Mouse (Mus musculus): Measurements from ENCODE around the gene Fam227b. TPM values are rescaled to one million over a fixed set of nuclear protein-coding genes. Genes with fewer than 3 reads are reported as not detected.

The Fam227b gene
- not detected in 2 replicates for polyA plus RNA-seq (2015; fragmentation: Nextera tagmentation; extraction: Ambion mirVana)

DNA sequence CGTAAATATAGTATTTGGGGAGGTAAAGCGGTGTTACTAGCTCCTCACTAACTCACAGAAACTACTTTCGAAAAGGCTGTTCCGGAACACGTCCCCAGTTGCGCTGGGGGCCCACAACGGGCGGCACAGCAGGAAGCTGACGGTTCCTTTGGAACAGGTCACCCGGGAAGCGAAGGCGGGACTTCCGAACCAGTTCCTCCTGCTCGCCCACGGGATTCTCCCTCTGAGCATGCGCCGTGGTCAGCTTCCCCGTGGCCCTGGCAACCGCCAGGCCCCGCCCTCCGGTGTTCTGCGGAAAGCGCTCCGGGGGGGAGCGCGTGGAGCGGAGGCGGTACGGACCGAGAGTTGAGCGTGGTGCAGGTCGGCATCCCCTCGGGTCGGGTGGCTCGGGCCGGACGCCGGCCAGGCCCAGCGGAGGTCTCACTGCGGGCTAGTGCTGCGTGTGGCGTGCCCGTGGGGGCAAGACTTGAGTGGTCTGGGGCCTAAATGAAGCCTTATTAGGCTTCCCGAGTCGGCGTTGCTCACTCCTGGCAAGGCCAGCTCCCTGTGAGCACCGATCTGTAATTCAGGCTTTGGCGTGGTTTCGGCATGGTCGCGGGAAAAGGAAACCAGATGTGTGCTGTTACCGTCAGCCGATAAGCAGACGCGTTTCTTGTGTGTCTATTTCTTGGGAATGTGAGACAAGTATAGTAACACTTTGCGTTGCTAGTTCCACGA is at the start of gene Fam227b, which contains the start of gene Dtwd1:
TSS of gene Fam227b (minus strand) at position 150 of the 717 bp plus-strand sequence.
TSS of gene Dtwd1 (plus strand) at position 287 of the 717 bp plus-strand sequence.
- Histone ChIP-seq H3K27me3 (no peaks in the 10 kb centered on the region), H3K4me3 (peak within 1 kb of the TSS; percentile 79), H3K9me3 (no peaks in the 10 kb centered on the region), H3K4me1 (replicated peaks) (0 out of 2 replicates have a peak, but pooled peaks cover 7% of the 10 kb centered on the region), H3K9ac (peak within 1 kb of the TSS; percentile 89), H3K4me2 (peak within 1 kb of the TSS; percentile 62), H3K27ac (peak within 1 kb of the TSS; percentile 92), H3K36me3 (peaks cover 7% of the 10 kb centered on the region; the same call in 1 of the 2 replicates)
- peak; percentile 99 for ATAC-seq (ENCODE audit: low FRiP score)
- WGBS: under 1% methylated on average over 57 of the region's 57 CpGs

GRCm38 (mm10) chr2:126198971-126199370 is 47.2 kb upstream of the Fam227b start:
- Histone ChIP-seq H3K27me3 (no peaks in the 10 kb centered on the region), H3K4me3 (no peak overlapping the region), H3K9me3 (no peaks in the 10 kb centered on the region), H3K9ac (no peak overlapping the region), H3K27ac (no peak overlapping the region), H3K4me2 (no peak overlapping the region), H3K4me1 (replicated peaks) (no peaks in the 10 kb centered on the region), H3K36me3 (no peaks in the 10 kb centered on the region)
- ATAC-seq (ENCODE audit: low FRiP score): no peak
- 95% methylated on average over 3 of the region's 3 CpGs for WGBS

- Histone ChIP-seq H3K9ac (no peak overlapping the region), H3K27ac (no peak overlapping the region), H3K4me1 (replicated peaks) (no peaks in the 10 kb centered on the region), H3K4me3 (no peak overlapping the region), H3K9me3 (no peaks in the 10 kb centered on the region), H3K36me3 (no peaks in the 10 kb centered on the region), H3K4me2 (no peak overlapping the region), H3K27me3 (no peaks in the 10 kb centered on the region)
- ATAC-seq (ENCODE audit: low FRiP score): no peak
- WGBS: 78% methylated on average over 12 of the region's 12 CpGs
These were observed 44.0 kb upstream of the Fam227b start for GRCm38 (mm10) chr2:126195631-126196356.

- H3K9ac ChIP-seq: no peak overlapping the region
- WGBS: 85% methylated on average over 2 of the region's 2 CpGs
These were observed 40.3 kb upstream of the Fam227b start for GRCm38 (mm10) chr2:126192129-126192528.

DNA sequence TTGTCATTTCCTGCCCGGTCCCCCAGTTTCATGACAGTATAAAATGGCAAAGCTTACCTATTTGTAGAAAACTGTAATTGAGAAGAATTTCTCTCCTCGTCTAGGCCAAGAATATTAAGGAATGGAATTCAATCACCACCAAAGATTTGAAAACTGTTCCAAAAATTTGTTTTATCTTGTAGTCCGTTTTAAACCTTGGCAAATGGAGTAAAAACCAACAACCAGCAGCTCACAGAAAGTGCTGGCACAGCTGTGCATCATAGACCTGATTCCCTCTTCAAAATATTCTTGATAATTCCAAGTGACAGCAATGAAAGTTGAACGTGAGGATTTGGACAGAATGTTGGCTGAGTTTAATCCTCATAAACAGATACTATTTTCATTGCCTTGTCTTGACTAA is 39.5 kb upstream of the Fam227b start:
- H3K4me1 ChIP-seq (replicated peaks): no peaks in the 10 kb centered on the region
- 88% methylated on average over 4 of the region's 4 CpGs for WGBS
- H3K9me3 ChIP-seq: no peaks in the 10 kb centered on the region
- no peak overlapping the region for H3K4me3 ChIP-seq
- no peak overlapping the region for H3K4me2 ChIP-seq
- H3K9ac ChIP-seq: no peak overlapping the region
- no peaks in the 10 kb centered on the region for H3K27me3 ChIP-seq
- H3K36me3 ChIP-seq: no peaks in the 10 kb centered on the region
- no peak overlapping the region for H3K27ac ChIP-seq
- no peak for ATAC-seq (ENCODE audit: low FRiP score)

More at GRCm38 (mm10) chr2:126192129-126192528, 40.3 kb upstream of the Fam227b start:
- H3K4me3 ChIP-seq: no peak overlapping the region
- no peaks in the 10 kb centered on the region for H3K9me3 ChIP-seq
- no peaks in the 10 kb centered on the region for H3K4me1 ChIP-seq (replicated peaks)
- no peaks in the 10 kb centered on the region for H3K36me3 ChIP-seq
- H3K4me2 ChIP-seq: no peak overlapping the region
- no peak overlapping the region for H3K27ac ChIP-seq
- no peak for ATAC-seq (ENCODE audit: low FRiP score)
- H3K27me3 ChIP-seq: no peaks in the 10 kb centered on the region

GRCm38 (mm10) chr2:126171427-126171826 is 19.6 kb upstream of the Fam227b start:
- peaks cover 10% of the 10 kb centered on the region; the same call in 1 of the 2 replicates for H3K36me3 ChIP-seq
- H3K27ac ChIP-seq: no peak overlapping the region
- H3K4me1 ChIP-seq (replicated peaks): no peaks in the 10 kb centered on the region
- no peak overlapping the region for H3K9ac ChIP-seq
- H3K27me3 ChIP-seq: no peaks in the 10 kb centered on the region
- no peak overlapping the region for H3K4me3 ChIP-seq
- H3K4me2 ChIP-seq: no peak overlapping the region
- 100% methylated on average over 1 of the region's 1 CpGs for WGBS
- no peak for ATAC-seq (ENCODE audit: low FRiP score)
- H3K9me3 ChIP-seq: no peaks in the 10 kb centered on the region

DNA sequence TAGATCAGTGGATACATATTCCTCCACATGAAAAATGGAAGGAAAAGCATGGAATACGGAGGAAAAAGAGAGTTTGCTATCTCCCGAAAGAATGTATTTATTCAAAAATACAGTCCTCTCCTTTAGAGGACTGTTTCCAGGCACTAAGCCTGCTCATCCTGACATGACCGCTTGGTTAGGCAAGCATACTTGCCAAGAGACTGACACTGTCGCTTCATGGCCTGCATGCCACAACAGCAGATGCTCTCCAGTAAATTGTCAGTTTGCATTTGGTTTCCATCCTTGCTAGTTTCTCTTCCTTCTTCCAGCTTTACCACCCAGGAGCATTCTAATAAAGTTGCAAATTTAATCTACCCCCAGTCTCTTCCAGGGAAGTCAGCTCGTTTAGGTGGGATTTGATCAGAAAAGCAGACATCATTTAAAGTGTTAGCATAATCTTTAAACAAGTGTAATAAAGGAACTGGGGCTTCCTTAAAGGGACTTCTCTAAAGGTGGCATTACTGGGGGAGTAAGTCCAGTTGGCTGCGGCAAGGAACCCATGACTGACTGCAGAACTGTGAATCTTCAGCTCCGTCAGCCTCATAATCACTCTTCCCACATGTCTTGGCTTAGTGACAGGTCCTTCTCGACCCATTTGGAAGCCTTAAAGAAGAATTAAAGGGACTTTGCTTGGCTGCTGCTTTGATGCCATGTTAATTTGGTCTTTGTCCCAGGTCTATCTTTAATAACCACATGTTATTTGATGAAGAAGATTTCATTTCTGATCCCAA is 15.2 kb upstream of the Fam227b start:
- Histone ChIP-seq H3K27ac (no peak overlapping the region), H3K27me3 (no peaks in the 10 kb centered on the region), H3K4me2 (no peak overlapping the region), H3K36me3 (peaks cover 33% of the 10 kb centered on the region), H3K4me1 (replicated peaks) (no peaks in the 10 kb centered on the region), H3K9me3 (no peaks in the 10 kb centered on the region), H3K4me3 (no peak overlapping the region), H3K9ac (no peak overlapping the region)
- 92% methylated on average over 8 of the region's 8 CpGs for WGBS
- ATAC-seq (ENCODE audit: low FRiP score): no peak

DNA sequence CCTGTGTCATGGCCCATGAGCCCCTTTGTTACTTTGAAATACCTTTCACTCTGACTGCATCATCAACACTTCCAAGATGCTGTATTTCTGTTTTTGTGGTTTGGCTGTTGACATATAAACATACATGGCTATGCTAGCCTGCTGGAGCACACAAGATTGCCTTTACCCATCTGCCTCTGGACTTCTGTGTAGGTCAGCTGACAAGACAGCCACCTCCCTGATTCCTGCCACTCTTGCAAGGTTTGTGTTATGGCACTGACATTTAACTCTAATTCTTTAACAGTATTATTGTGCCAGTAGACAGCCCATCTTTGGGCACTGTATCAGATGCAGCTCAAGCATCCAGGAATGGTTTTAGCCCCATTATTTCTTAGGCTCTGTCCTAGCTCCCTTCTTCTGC is 14.5 kb upstream of the Fam227b start:
- H3K4me3 ChIP-seq: no peak overlapping the region
- no peak overlapping the region for H3K4me2 ChIP-seq
- no peak for ATAC-seq (ENCODE audit: low FRiP score)

DNA sequence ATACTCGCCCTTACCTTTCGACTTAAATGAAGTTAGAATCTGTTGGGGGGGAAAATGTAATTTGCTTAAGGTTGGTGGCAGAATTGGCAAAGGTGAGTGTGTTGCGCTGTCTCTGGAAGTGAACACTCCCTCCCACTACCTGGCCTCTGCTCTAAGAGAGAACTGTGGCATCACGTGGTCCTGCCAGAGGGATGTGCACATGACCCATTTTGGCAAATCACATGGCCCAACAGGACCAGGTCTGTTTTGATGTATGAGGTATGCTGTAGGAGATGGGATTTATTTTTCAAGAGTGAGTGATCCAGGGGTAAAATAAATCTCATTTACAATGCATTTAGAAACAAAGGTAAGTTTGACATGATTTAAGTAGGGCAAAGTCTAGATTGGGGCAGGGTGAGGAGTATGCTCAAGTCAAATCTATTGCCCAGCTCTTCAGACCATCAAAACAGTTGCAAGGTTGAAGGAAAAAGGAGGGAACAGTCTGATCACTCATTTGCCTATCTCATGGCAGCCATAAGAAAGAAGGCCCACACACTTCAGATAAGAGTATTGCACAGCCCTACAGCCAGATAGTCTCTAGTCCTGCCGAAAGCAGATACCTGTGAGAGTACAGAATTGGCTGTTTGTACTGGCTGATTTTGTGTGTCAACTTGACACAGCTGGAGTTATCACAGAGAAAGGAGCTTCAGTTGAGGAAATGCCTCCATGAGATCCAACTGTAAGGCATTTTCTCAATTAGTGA is 13.6 kb upstream of the Fam227b start:
- 96% methylated on average over 5 of the region's 5 CpGs for WGBS

More for the DNA sequence above, 14.5 kb upstream of the Fam227b start:
- H3K9ac ChIP-seq: no peak overlapping the region
- no peaks in the 10 kb centered on the region for H3K9me3 ChIP-seq
- no peaks in the 10 kb centered on the region for H3K4me1 ChIP-seq (replicated peaks)
- H3K27ac ChIP-seq: no peak overlapping the region
- peaks cover 40% of the 10 kb centered on the region for H3K36me3 ChIP-seq
- no peaks in the 10 kb centered on the region for H3K27me3 ChIP-seq

GRCm38 (mm10) chr2:126147723-126148122 is 4.1 kb downstream of the Fam227b start:
- Histone ChIP-seq H3K9me3 (no peaks in the 10 kb centered on the region), H3K4me3 (no peak overlapping the region), H3K27ac (no peak overlapping the region), H3K4me1 (replicated peaks) (no peaks in the 10 kb centered on the region), H3K27me3 (no peaks in the 10 kb centered on the region), H3K36me3 (no peaks in the 10 kb centered on the region), H3K4me2 (no peak overlapping the region), H3K9ac (no peak overlapping the region)
- ATAC-seq (ENCODE audit: low FRiP score): no peak

More for the DNA sequence above, 13.6 kb upstream of the Fam227b start:
- no peak for ATAC-seq (ENCODE audit: low FRiP score)
- Histone ChIP-seq H3K27ac (no peak overlapping the region), H3K9me3 (no peaks in the 10 kb centered on the region), H3K27me3 (no peaks in the 10 kb centered on the region), H3K4me3 (no peak overlapping the region), H3K4me1 (replicated peaks) (no peaks in the 10 kb centered on the region), H3K36me3 (peaks cover 49% of the 10 kb centered on the region), H3K9ac (no peak overlapping the region), H3K4me2 (no peak overlapping the region)

DNA sequence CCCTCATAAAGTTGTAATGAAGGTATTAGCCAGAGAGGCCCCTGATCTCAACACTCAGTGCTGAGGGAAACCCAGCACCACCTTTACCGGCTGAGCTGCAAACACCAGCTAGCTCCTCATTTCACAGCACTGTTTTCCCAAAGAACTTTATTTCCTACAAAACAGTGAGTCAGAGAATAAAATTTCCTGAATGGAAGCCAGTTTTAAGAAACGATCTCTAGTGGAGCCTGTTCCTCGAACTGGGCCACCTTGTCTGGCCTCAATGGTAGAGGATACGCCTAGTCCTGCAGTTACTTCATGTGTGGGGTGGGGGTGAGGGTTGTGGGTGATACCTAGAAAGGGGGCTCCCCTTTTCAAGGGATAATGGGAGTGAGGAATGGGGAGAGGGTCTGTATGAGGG is 57.2 kb downstream of the Fam227b start:
- no peak overlapping the region for H3K27ac ChIP-seq
- H3K4me3 ChIP-seq: no peak overlapping the region
- no peaks in the 10 kb centered on the region for H3K36me3 ChIP-seq
- ATAC-seq (ENCODE audit: low FRiP score): no peak
- WGBS: 94% methylated on average over 4 of the region's 4 CpGs
- H3K4me2 ChIP-seq: no peak overlapping the region
- no peaks in the 10 kb centered on the region for H3K9me3 ChIP-seq
- no peaks in the 10 kb centered on the region for H3K4me1 ChIP-seq (replicated peaks)
- no peaks in the 10 kb centered on the region for H3K27me3 ChIP-seq
- no peak overlapping the region for H3K9ac ChIP-seq

GRCm38 (mm10) chr2:126090432-126090831 is 61.4 kb downstream of the Fam227b start:
- H3K4me3 ChIP-seq: no peak overlapping the region
- no peak overlapping the region for H3K27ac ChIP-seq
- no peak for ATAC-seq (ENCODE audit: low FRiP score)
- no peaks in the 10 kb centered on the region for H3K36me3 ChIP-seq
- H3K4me1 ChIP-seq (replicated peaks): no peaks in the 10 kb centered on the region
- H3K4me2 ChIP-seq: no peak overlapping the region
- 70% methylated on average over 5 of the region's 5 CpGs for WGBS
- H3K9ac ChIP-seq: no peak overlapping the region
- no peaks in the 10 kb centered on the region for H3K9me3 ChIP-seq
- H3K27me3 ChIP-seq: no peaks in the 10 kb centered on the region
